Mouse (Mus musculus) bone marrow, adult 2 months (tissue): ENCODE results near the gene Ldah.

ENCODE experiments used
- CTCF ChIP-seq: fragments of 200-500 bp; IDR thresholded peaks from 2 replicates; pipeline ENCODE4 v1.5.1; 2011; ENCODE audit warnings: low read length, control low read depth; ENCODE audit not compliant: control insufficient read depth, insufficient read depth
- POLR2A ChIP-seq: fragments of 200-500 bp; IDR thresholded peaks from 2 replicates; pipeline ENCODE4 v1.6.1; 2011; ENCODE audit warnings: low read depth, mild to moderate bottlenecking, control low read depth, low read length, borderline replicate concordance; ENCODE audit not compliant: control insufficient read depth

DNA sequence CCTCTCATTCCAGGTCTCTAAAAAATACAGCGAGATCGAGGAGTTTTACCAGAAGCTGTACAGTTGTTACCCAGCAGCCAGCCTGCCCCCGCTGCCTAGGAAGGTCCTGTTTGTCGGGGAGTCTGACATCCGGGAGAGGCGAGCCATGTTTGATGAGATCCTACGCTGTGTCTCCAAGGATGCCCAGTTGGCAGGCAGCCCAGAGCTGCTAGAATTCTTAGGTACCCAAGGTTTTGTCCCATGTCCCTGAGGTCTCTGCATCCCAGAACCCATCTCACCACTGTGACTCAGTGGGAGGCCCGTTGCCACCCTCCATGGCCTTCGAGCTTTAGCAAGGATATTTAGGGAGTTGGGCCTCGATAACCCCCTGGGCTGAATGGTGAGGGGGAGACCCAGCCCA lies 113.6 kb downstream of the Ldah start:
- TF ChIP-seq POLR2A (no peak), CTCF (no peak)
